Mouse (Mus musculus): Measurements from ENCODE around the gene Prss43. TPM values are rescaled to one million over a fixed set of nuclear protein-coding genes. Genes with fewer than 3 reads are reported as not detected.
A peak's percentile ranks its signal among the peaks of the same experiment; 100 is the strongest.

Prss43 gene
- total and polyA plus RNA-seq, 3 experiments = not detected

DNA sequence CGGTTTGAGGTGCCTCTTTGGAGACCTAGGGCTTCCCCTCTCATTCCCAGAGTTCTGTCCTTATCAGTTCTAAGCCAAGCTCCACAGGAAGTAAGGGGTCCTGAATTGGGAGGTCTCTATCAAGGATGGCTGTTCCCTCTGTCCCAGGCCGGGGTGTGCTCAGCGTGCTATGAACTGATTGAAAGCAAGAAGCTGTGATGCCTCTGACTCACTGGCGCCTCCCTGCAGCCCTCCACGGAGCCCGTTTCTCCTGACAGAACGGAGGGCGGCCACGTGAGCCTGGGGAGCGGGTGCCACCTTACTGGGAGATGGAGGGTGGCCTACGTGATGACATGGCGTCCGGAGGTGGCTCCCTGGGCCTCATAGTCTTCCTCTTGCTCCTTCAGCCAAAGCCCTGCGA lies 28.6 kb upstream of the Prss43 start, which contains the start of gene Prss42:
Gene Prss42 (plus strand): TSS at position 301 of the 400 bp plus-strand sequence.
- no peak within 1 kb of the TSS for H3K9ac ChIP-seq (ENCODE audit: insufficient read depth, low read depth)
- H3K36me3 ChIP-seq (replicated peaks in 1 of 2; ENCODE audit: control insufficient read depth in 1 of 2, insufficient read depth in 1 of 2, low read length in 1 of 2) = no peaks in the 10 kb centered on the region
- H3K4me1 ChIP-seq (ENCODE audit: control insufficient read depth in 1 of 2, insufficient read depth in 2 of 2) = peaks cover 13 to 53% of the 10 kb centered on the region in 2 experiments; a peak in 3 of 4 replicates
- TF ChIP-seq ZNF384 (IDR thresholded peaks at IDR 0.05; ENCODE audit: low read depth, low read length) = no peak
- H3K4me3 ChIP-seq (replicated peaks in 1 of 3; ENCODE audit: low read depth in 2 of 3, low read length in 2 of 3, poor library complexity in 1 of 3) = peak within 1 kb of the TSS in 1 of 3 experiments; percentile 32
- H3K9me3 ChIP-seq (replicated peaks; ENCODE audit: low read length) = no peaks in the 10 kb centered on the region
- no peak for DNase-seq (ENCODE audit: extremely low read depth)
- no peaks in the 10 kb centered on the region for H3K79me2 ChIP-seq (replicated peaks; ENCODE audit: control insufficient read depth, extremely low read depth, insufficient read depth, poor library complexity, severe bottlenecking)
- no peak within 1 kb of the TSS for H3K4me2 ChIP-seq (ENCODE audit: insufficient read depth, low read depth, poor library complexity, severe bottlenecking)
- dilution Hi-C loops (cut with MboI; ENCODE audit: extremely low pct_ligation_motif_present, extremely low pct_unique_long_range_greater_than_20kb, low sequenced_read_pairs) = no loop called here
- in situ Hi-C loops (cut with MboI; ENCODE audit: low pct_ligation_motif_present, low pct_unique_long_range_greater_than_20kb, low sequenced_read_pairs) = no loop called here
- H3K27me3 ChIP-seq (replicated peaks) = no peaks in the 10 kb centered on the region
- no peak within 1 kb of the TSS for H3K27ac ChIP-seq (ENCODE audit: insufficient read depth, low read depth)

GRCm38 (mm10) chr9:110800834-110801479 lies 25.5 kb upstream of the Prss43 start:
- dilution Hi-C loops (cut with MboI; ENCODE audit: extremely low pct_ligation_motif_present, extremely low pct_unique_long_range_greater_than_20kb, low sequenced_read_pairs) = no loop called here
- H3K9me3 ChIP-seq (replicated peaks; ENCODE audit: low read length) = no peaks in the 10 kb centered on the region
- H3K27me3 ChIP-seq (replicated peaks) = no peaks in the 10 kb centered on the region
- peaks cover 0 to 2% of the 10 kb centered on the region in 2 experiments for H3K36me3 ChIP-seq (replicated peaks in 1 of 2; ENCODE audit: control insufficient read depth in 1 of 2, insufficient read depth in 1 of 2, low read length in 1 of 2)
- no peaks in the 10 kb centered on the region for H3K79me2 ChIP-seq (replicated peaks; ENCODE audit: control insufficient read depth, extremely low read depth, insufficient read depth, poor library complexity, severe bottlenecking)
- H3K4me1 ChIP-seq (ENCODE audit: control insufficient read depth in 1 of 2, insufficient read depth in 2 of 2) = peaks cover 19 to 63% of the 10 kb centered on the region in 2 experiments
- peak overlapping the region; percentile 16; the same call in 1 of the 2 replicates for H3K27ac ChIP-seq (ENCODE audit: insufficient read depth, low read depth)
- peak overlapping the region; percentile 13; the same call in 1 of the 2 replicates for H3K9ac ChIP-seq (ENCODE audit: insufficient read depth, low read depth)
- peak overlapping the region; percentile 42 for H3K4me2 ChIP-seq (ENCODE audit: insufficient read depth, low read depth, poor library complexity, severe bottlenecking)
- H3K4me3 ChIP-seq (replicated peaks in 1 of 3; ENCODE audit: low read depth in 2 of 3, low read length in 2 of 3, poor library complexity in 1 of 3) = no peak overlapping the region
- DNase-seq (ENCODE audit: extremely low read depth) = peak; percentile 78
- in situ Hi-C loops (cut with MboI; ENCODE audit: low pct_ligation_motif_present, low pct_unique_long_range_greater_than_20kb, low sequenced_read_pairs) = no loop called here
- TF ChIP-seq SMC3 (IDR thresholded peaks at IDR 0.05; ENCODE audit: low read depth, low read length) (no peak), GABPA (IDR thresholded peaks at IDR 0.05; ENCODE audit: insufficient replicate concordance, low read depth, low read length) (no peak), MAX (IDR thresholded peaks at IDR 0.05; ENCODE audit: low read length) (peak; percentile 65), TBP (conservative IDR thresholded peaks at IDR 0.05; ENCODE audit: low read depth, low read length) (no peak), ZC3H11A (IDR thresholded peaks at IDR 0.05; ENCODE audit: low read depth, low read length) (no peak), ZNF384 (IDR thresholded peaks at IDR 0.05; ENCODE audit: low read depth, low read length) (no peak), MAZ (IDR thresholded peaks at IDR 0.05; ENCODE audit: low read depth, low read length) (peak; percentile 80), HCFC1 (IDR thresholded peaks at IDR 0.05; ENCODE audit: low read depth, low read length) (no peak), E2F4 (IDR thresholded peaks at IDR 0.05; ENCODE audit: insufficient replicate concordance, low read depth, low read length) (no peak), ELF1 (IDR thresholded peaks at IDR 0.05; ENCODE audit: low read depth, low read length) (no peak), NELFE (IDR thresholded peaks at IDR 0.05; ENCODE audit: low read depth, low read length) (peak; percentile 52), MYC (IDR thresholded peaks at IDR 0.05; ENCODE audit: low read depth, low read length) (0 out of 2 replicates have a peak, but pooled peaks have one; percentile 27), IRF4 (IDR thresholded peaks at IDR 0.05; ENCODE audit: low read depth, low read length) (peak; percentile 85), CHD1 (IDR thresholded peaks at IDR 0.05; ENCODE audit: low read depth, low read length) (0 out of 2 replicates have a peak, but pooled peaks have one; percentile 46), RAD21 (IDR thresholded peaks at IDR 0.05; ENCODE audit: low read depth, low read length) (no peak), ZMIZ1 (IDR thresholded peaks at IDR 0.05; ENCODE audit: low read depth, low read length) (peak; percentile 57; the same call in 1 of the 2 replicates), POLR2AphosphoS2 (IDR thresholded peaks at IDR 0.05; ENCODE audit: low read depth, low read length) (no peak), JUN (IDR thresholded peaks at IDR 0.05; ENCODE audit: insufficient read depth, low read depth, low read length) (peak; percentile 82), BHLHE40 (IDR thresholded peaks at IDR 0.05; ENCODE audit: low read depth, low read length) (peak; percentile 35; the same call in 1 of the 2 replicates), TCF12 (IDR thresholded peaks at IDR 0.05; ENCODE audit: low read depth, low read length) (peak; percentile 68), MEF2A (IDR thresholded peaks at IDR 0.05; ENCODE audit: borderline replicate concordance, low read depth, low read length) (peak; percentile 85), MAFK (IDR thresholded peaks at IDR 0.05; ENCODE audit: insufficient replicate concordance, low read length) (peak; percentile 8; the same call in 1 of the 2 replicates), ETS1 (conservative IDR thresholded peaks at IDR 0.05; ENCODE audit: low read depth, low read length) (peak; percentile 78), MXI1 (IDR thresholded peaks at IDR 0.05; ENCODE audit: low read depth, low read length) (peak; percentile 70), POLR2A (IDR thresholded peaks at IDR 0.05; ENCODE audit: low read depth, low read length) (no peak), SIN3A (IDR thresholded peaks at IDR 0.05; ENCODE audit: low read length) (peak; percentile 59), EP300 (IDR thresholded peaks at IDR 0.05; ENCODE audit: low read length) (peak; percentile 76), CHD2 (IDR thresholded peaks at IDR 0.05; ENCODE audit: low read length) (peak; percentile 65), ZKSCAN1 (IDR thresholded peaks at IDR 0.05; ENCODE audit: borderline replicate concordance, low read depth, low read length) (no peak), KAT2A (IDR thresholded peaks at IDR 0.05; ENCODE audit: insufficient replicate concordance, low read length) (0 out of 2 replicates have a peak, but pooled peaks have one; percentile 38), RCOR1 (conservative IDR thresholded peaks at IDR 0.05; ENCODE audit: low read depth, low read length) (peak; percentile 78)

All from CH12.LX (cell line).